Mouse (Mus musculus): ENCODE results near the gene Pnpla7. TPM values are rescaled to one million over a fixed set of nuclear protein-coding genes. Genes with fewer than 3 reads are reported as not detected.

Gene Pnpla7
- polyA plus RNA-seq (2014; fragmentation: Nextera tagmentation; extraction: Ambion mirVana), result 2.4 and 3.7 TPM in 2 replicates

- WGBS, result under 1% methylated on average over 16 of the region's 16 CpGs
- ATAC-seq (ENCODE audit: low FRiP score) (peak; percentile 10), DNase-seq (ENCODE audit: low spot score) (peak; percentile 40)
- Histone ChIP-seq H3K4me3 (replicated peaks; ENCODE audit: low read length) (peak within 1 kb of the TSS; percentile 65), H3K4me2 (replicated peaks) (peak within 1 kb of the TSS; percentile 88), H3K4me1 (replicated peaks; ENCODE audit: control insufficient read depth, insufficient read depth, low read length) (peaks cover 22% of the 10 kb centered on the region), H3K9me3 (ENCODE audit: control insufficient read depth, low read length) (no peaks in the 10 kb centered on the region), H3K27ac (peak within 1 kb of the TSS; percentile 87), H3K27me3 (ENCODE audit: control insufficient read depth, insufficient read depth, low read length) (no peaks in the 10 kb centered on the region), H3K9ac (peak within 1 kb of the TSS; percentile 73), H3K36me3 (replicated peaks; ENCODE audit: control insufficient read depth, insufficient read depth) (peaks cover 27% of the 10 kb centered on the region)
Observed at GRCm38 (mm10) chr2:24975704-24976297, at the start of gene Pnpla7. Gene Pnpla7, plus strand, starts transcription at chr2:24976033.

- DNase-seq (ENCODE audit: low spot score), result no peak
- Histone ChIP-seq H3K9ac (no peak overlapping the region), H3K27ac (no peak overlapping the region), H3K4me2 (replicated peaks) (no peak overlapping the region), H3K4me1 (replicated peaks; ENCODE audit: control insufficient read depth, insufficient read depth, low read length) (no peaks in the 10 kb centered on the region), H3K36me3 (replicated peaks; ENCODE audit: control insufficient read depth, insufficient read depth) (0 out of 2 replicates have a peak, but pooled peaks cover 6% of the 10 kb centered on the region), H3K4me3 (replicated peaks; ENCODE audit: low read length) (no peak overlapping the region), H3K9me3 (ENCODE audit: control insufficient read depth, low read length) (no peaks in the 10 kb centered on the region), H3K27me3 (ENCODE audit: control insufficient read depth, insufficient read depth, low read length) (no peaks in the 10 kb centered on the region)
- WGBS, result 87% methylated on average over 9 of the region's 9 CpGs
- no peak for ATAC-seq (ENCODE audit: low FRiP score)
Observed at GRCm38 (mm10) chr2:24926345-24926964, 49.4 kb upstream of the Pnpla7 start.

- 77% methylated on average over 7 of the region's 7 CpGs for WGBS
- Histone ChIP-seq H3K27me3 (ENCODE audit: control insufficient read depth, insufficient read depth, low read length) (no peaks in the 10 kb centered on the region), H3K4me1 (replicated peaks; ENCODE audit: control insufficient read depth, insufficient read depth, low read length) (no peaks in the 10 kb centered on the region), H3K4me3 (replicated peaks; ENCODE audit: low read length) (no peak overlapping the region), H3K36me3 (replicated peaks; ENCODE audit: control insufficient read depth, insufficient read depth) (0 out of 2 replicates have a peak, but pooled peaks cover 6% of the 10 kb centered on the region), H3K4me2 (replicated peaks) (no peak overlapping the region), H3K9me3 (ENCODE audit: control insufficient read depth, low read length) (no peaks in the 10 kb centered on the region), H3K9ac (no peak overlapping the region), H3K27ac (no peak overlapping the region)
- ATAC-seq (ENCODE audit: low FRiP score), result no peak
- no peak for DNase-seq (ENCODE audit: low spot score)
Observed at GRCm38 (mm10) chr2:24926965-24927358, 48.9 kb upstream of the Pnpla7 start.

GRCm38 (mm10) chr2:24927810-24928479, 47.9 kb upstream of the Pnpla7 start:
- Histone ChIP-seq H3K9me3 (ENCODE audit: control insufficient read depth, low read length) (no peaks in the 10 kb centered on the region), H3K9ac (no peak overlapping the region), H3K27me3 (ENCODE audit: control insufficient read depth, insufficient read depth, low read length) (no peaks in the 10 kb centered on the region), H3K4me1 (replicated peaks; ENCODE audit: control insufficient read depth, insufficient read depth, low read length) (no peaks in the 10 kb centered on the region), H3K4me3 (replicated peaks; ENCODE audit: low read length) (no peak overlapping the region), H3K4me2 (replicated peaks) (no peak overlapping the region), H3K27ac (no peak overlapping the region), H3K36me3 (replicated peaks; ENCODE audit: control insufficient read depth, insufficient read depth) (0 out of 2 replicates have a peak, but pooled peaks cover 6% of the 10 kb centered on the region)
- no peak for ATAC-seq (ENCODE audit: low FRiP score)
- no peak for DNase-seq (ENCODE audit: low spot score)
- WGBS, result 74% methylated on average over 4 of the region's 4 CpGs

- Histone ChIP-seq H3K4me1 (replicated peaks; ENCODE audit: control insufficient read depth, insufficient read depth, low read length) (peaks cover 5% of the 10 kb centered on the region), H3K36me3 (replicated peaks; ENCODE audit: control insufficient read depth, insufficient read depth) (0 out of 2 replicates have a peak, but pooled peaks cover 6% of the 10 kb centered on the region), H3K27me3 (ENCODE audit: control insufficient read depth, insufficient read depth, low read length) (no peaks in the 10 kb centered on the region), H3K4me3 (replicated peaks; ENCODE audit: low read length) (no peak overlapping the region), H3K4me2 (replicated peaks) (no peak overlapping the region), H3K27ac (no peak overlapping the region), H3K9ac (no peak overlapping the region), H3K9me3 (ENCODE audit: control insufficient read depth, low read length) (no peaks in the 10 kb centered on the region)
- 74% methylated on average over 2 of the region's 2 CpGs for whole genome bisulfite sequencing
- DNase-seq (ENCODE audit: low spot score), result no peak
- no peak for ATAC-seq (ENCODE audit: low FRiP score)
Observed at GRCm38 (mm10) chr2:24929119-24929518, 46.7 kb upstream of the Pnpla7 start.

- Histone ChIP-seq H3K4me1 (replicated peaks; ENCODE audit: control insufficient read depth, insufficient read depth, low read length) (peaks cover 9% of the 10 kb centered on the region), H3K9ac (no peak overlapping the region), H3K36me3 (replicated peaks; ENCODE audit: control insufficient read depth, insufficient read depth) (0 out of 2 replicates have a peak, but pooled peaks cover 6% of the 10 kb centered on the region), H3K9me3 (ENCODE audit: control insufficient read depth, low read length) (no peaks in the 10 kb centered on the region), H3K4me2 (replicated peaks) (no peak overlapping the region), H3K27ac (no peak overlapping the region), H3K27me3 (ENCODE audit: control insufficient read depth, insufficient read depth, low read length) (no peaks in the 10 kb centered on the region), H3K4me3 (replicated peaks; ENCODE audit: low read length) (no peak overlapping the region)
- DNase-seq (ENCODE audit: low spot score) (no peak), ATAC-seq (ENCODE audit: low FRiP score) (no peak)
- WGBS, result 94% methylated on average over 5 of the region's 5 CpGs
Observed at GRCm38 (mm10) chr2:24929593-24929992, 46.2 kb upstream of the Pnpla7 start.

GRCm38 (mm10) chr2:24934441-24934963, 41.3 kb upstream of the Pnpla7 start:
- Histone ChIP-seq H3K9me3 (ENCODE audit: control insufficient read depth, low read length) (no peaks in the 10 kb centered on the region), H3K36me3 (replicated peaks; ENCODE audit: control insufficient read depth, insufficient read depth) (no peaks in the 10 kb centered on the region), H3K4me2 (replicated peaks) (peak overlapping the region; percentile 71), H3K9ac (peak overlapping the region; percentile 74), H3K27ac (no peak overlapping the region), H3K27me3 (ENCODE audit: control insufficient read depth, insufficient read depth, low read length) (no peaks in the 10 kb centered on the region), H3K4me1 (replicated peaks; ENCODE audit: control insufficient read depth, insufficient read depth, low read length) (peaks cover 10% of the 10 kb centered on the region), H3K4me3 (replicated peaks; ENCODE audit: low read length) (peak overlapping the region; percentile 53)
- ATAC-seq (ENCODE audit: low FRiP score) (peak; percentile 53; the same call in 1 of the 2 replicates), DNase-seq (ENCODE audit: low spot score) (no peak)
- WGBS, result 5% methylated on average over 19 of the region's 19 CpGs

GRCm38 (mm10) chr2:24935057-24935796, 40.6 kb upstream of the Pnpla7 start, which contains the start of gene Arrdc1:
Gene Arrdc1, minus strand, starts transcription at chr2:24935252.
- Histone ChIP-seq H3K9ac (peak within 1 kb of the TSS; percentile 74), H3K36me3 (replicated peaks; ENCODE audit: control insufficient read depth, insufficient read depth) (no peaks in the 10 kb centered on the region), H3K4me1 (replicated peaks; ENCODE audit: control insufficient read depth, insufficient read depth, low read length) (peaks cover 10% of the 10 kb centered on the region), H3K4me3 (replicated peaks; ENCODE audit: low read length) (peak within 1 kb of the TSS; percentile 53), H3K4me2 (replicated peaks) (peak within 1 kb of the TSS; percentile 71), H3K9me3 (ENCODE audit: control insufficient read depth, low read length) (no peaks in the 10 kb centered on the region), H3K27me3 (ENCODE audit: control insufficient read depth, insufficient read depth, low read length) (no peaks in the 10 kb centered on the region), H3K27ac (no peak within 1 kb of the TSS)
- ATAC-seq (ENCODE audit: low FRiP score), result peak; percentile 93
- under 1% methylated on average over 46 of the region's 49 CpGs for WGBS
- peak; percentile 82 for DNase-seq (ENCODE audit: low spot score)

Measured in hindbrain, embryonic 14.5 days (tissue).